Mouse (Mus musculus) left cerebral cortex, postnatal 36 days (tissue): ENCODE data around the gene Stk10. TPM values are rescaled to one million over a fixed set of nuclear protein-coding genes. Genes with fewer than 3 reads are reported as not detected.

Experiments
- DNase-seq, 2 experiments: peaks; one replicate each; pipeline ENCODE4 v3.0.0; 2021 to 2022; ENCODE audit warnings: low spot score in 2 of 2, mixed read lengths in 1 of 2
- intact Hi-C: fragments of 180-260 bp; cut with DNase I; formaldehyde crosslinking; loops from one replicate; pipeline ENCODE4 v1.15.1; 2025
- total RNA-seq, 2 experiments: library from RNA; stranded (reverse); gene quantifications; 2 replicates each; pipeline ENCODE4 v1.2.3; 2021

Stk10 gene
- total RNA-seq, 2 experiments from 2014 or later, result 6.7 to 8.7 TPM

DNA sequence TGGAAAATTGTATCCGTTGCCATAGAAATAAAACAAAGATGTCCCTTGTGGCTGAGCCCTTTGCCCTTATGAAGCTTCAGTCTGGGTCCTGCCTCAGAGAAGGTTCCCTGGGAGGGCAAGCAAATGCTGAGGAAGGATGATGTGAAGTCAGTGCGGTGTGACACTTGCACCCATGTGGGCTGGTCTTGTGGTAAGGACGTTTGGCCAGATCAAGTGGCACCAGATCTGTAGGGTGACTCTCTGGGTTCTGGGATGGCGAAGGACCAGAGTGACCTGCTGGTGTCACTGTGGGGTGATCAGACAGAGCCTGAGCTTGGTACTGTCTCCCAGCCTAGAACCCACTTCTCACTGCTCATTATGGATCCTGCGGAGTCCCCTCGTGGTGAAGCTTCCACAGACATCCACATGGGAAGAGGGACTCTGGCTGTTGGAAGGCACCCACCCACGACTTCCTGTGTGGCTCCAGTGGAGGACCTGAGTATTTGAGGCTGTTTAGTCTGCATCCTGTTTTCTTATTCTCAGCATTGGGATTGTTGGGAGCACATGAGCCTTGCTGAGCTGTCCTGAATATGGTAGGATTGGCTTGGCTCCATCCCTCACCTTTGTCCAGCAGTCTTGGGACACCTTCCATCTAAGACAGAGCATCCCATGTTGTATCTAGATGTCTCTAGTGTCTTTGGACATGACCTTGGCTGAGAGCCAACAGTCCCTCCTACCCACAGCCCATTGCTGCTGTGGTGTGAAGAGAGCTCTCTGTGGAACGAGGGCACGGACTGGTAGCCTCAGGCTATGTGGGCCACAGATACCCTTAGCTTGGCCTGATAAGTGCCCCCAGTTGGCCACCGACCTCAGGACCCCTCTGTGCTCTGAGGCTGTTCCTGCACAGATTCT is 28.6 kb downstream of the Stk10 start:
- no peak for DNase-seq
- intact Hi-C loops, result no loop called here

DNA sequence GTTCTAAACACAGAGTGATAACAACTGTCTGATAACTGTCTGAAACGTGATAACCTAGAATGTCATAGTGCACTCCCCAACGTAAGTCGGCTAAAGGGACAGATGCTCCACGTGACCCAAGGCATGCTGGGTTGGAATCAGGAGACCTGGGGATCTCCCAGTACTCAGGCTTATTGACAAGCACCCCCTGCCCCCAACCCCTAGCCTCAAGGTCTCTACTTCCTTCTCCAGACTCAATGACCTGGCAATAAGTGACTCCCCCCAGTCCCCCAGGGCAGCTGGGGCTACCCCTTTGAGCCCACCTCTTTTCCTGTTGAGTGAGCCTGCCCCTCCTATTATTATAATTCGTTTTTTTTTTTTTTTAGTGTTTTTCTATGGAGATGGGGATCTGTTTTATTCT is 29.6 kb downstream of the Stk10 start:
- DNase-seq, result no peak
- intact Hi-C loops, result no loop called here

DNA sequence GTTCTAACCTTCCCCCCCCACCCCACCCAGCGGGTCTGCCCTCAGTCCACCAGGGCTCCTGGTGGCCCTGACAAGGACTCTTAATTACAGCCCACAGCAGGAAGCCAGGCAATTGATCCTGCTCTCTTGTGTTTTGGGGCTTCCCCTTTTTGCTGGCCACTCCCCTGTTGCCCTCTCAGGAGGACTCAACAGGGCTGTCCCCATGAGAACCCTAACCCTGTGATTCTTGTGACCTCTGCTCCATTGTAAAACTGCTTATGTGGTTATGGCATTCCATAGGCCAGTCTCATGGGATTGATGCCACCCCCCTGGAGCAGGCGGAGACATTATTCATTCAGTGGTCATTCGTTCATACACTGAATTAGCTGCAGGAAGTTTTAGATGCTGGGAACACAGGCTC is 30.6 kb downstream of the Stk10 start:
- no peak for DNase-seq
- intact Hi-C loops, result no loop called here

DNA sequence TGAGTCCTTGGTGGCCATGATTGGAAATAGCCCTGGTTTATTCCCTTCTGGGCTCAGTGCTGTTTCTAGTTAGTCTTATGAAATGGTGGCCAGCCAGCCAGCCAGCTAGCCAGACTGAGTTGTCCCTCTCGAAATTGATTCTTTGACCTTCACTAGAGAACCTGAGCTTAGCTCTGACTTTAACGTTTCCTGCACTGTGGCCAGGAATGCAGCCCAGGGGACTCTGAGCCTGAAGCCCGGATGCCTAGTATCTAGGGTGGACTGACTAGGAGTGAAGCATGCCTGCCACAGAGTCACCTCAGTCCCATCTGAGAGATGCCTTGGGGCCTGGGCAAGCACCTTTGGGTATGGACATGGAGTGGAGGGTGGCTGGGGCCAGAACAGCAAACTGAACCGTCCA is 31.5 kb downstream of the Stk10 start:
- no peak for DNase-seq
- intact Hi-C loops, result no loop called here

DNA sequence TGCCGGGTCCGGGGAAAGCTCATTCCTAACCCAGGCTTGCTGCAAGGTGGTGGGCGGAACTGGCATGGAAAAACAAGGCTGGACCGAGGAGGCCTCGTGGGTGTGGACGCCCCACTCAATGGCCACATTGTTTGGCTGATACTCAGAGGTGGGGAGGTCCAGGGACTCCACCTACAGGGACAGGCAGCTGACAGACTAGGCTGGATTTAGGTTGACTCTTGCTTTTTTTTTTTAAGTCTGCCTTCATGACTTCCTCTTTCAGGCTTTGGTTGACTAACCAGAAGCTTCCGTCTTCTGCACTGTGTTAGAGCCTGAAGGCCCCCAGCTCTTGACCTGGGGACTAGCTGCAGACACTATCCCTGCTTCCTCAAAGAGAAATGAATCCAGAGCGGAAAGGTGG is 32.0 kb downstream of the Stk10 start:
- intact Hi-C loops, result no loop called here
- no peak for DNase-seq

DNA sequence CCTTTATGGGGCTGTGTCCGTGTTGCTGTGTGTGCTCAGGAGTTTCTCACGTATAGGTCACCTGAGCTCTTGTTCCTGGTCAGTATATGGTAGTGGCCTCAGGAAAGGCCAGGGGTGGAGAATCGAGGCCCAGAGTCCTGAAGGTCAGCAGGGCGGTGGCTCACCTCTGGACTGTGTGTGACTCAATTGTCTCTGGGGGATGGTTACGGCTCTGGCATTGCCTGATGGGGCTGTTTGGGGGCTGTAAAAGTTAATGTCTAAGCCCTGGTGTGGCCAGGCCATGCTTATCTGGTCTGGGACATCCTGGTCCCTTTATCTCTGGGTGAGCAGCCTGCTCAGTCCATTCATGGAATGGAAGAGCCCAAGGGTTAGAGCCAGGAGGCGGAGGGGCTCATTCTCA is 33.1 kb downstream of the Stk10 start:
- intact Hi-C loops, result no loop called here
- no peak for DNase-seq

DNA sequence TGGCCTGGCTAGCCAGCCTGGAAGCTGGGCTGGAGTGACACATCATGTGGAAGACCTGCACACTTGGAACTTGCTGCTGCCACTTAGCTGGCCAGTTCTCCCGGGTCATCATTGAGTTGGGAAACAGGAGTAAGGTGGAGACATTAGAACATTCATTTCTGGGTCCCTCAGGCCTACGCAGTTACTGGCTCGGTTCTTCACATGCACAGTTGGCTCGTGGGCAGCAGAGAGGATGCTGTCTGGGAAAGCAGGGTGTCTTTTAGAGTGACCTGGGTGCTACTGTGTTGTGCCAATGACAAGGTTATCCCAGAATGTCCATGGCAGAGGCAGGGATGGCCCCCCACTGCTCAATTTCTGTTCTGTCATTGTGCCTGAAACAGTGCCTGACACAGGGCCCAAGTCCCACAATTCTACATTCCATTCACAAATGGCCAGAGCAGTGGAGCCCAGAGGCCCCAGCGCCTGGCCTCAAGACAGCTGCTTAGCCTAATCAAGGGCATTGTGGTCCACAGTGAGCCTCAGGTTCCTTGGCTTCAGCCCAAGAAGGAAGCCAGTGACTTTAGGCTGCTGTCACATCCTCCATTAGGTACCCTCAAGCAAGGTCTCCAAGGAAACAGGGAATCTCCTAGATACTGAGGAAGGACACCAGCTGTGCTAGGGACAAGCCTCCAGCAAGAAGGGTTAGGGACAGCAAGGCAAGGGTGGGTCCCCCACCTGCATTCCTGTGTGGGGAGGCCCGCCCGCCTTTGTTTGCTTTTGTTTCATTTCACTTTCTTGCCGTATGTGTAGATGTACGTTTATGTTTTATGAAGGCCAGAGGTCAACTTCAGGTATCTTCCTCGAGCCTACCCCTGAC is 34.1 kb downstream of the Stk10 start:
- no peak for DNase-seq
- intact Hi-C loops, result no loop called here

DNA sequence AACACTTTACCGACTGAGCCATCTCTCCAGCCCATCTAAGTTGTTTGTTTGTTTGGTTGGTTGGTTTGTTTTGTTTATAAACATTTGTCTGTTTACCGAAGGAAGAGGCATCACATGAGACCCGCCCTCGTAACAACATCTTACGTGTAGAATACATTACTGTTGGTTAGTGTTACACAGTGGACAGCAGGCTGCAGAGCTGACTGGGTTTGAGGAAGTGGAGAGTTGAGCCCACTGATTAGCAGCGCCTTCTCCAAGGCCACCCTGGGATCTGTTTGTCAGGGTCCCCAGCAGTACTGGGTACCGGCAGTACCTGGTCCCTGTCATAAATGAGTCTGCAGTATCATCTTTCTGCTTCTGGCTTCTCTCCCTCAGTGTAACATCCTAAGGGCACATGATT is 35.0 kb downstream of the Stk10 start:
- intact Hi-C loops, result no loop called here

DNA sequence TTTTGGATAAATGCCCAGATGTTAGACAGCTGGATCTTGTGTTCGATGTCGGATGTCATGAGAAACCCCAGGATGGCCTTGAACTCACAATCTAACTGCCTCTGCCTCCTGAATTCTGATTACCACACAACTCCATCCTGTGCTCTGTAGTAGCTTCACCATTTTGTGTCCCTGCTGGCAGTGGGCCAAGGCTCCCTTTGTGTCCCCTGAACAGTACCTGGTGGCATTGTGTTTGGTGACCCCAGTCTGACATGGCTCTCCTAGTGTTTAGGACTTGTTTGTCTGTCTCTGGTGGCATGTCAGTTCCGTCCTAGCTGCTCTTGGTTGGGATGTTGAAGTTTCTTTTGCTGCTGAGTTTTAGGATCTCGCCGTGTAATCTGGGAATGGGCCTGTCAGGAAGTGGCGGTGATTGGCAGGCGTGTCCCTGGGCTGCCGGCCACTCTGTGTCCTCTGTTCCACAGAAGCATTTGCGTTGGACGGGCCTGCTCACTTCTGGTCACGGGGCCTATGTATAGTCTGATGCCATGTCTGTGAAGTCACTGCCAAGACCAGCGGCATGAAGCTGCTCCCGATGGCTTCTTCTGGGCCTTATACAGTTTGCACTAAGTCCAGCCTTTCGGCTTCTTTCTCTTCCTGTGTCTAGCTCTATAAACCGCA is 35.7 kb downstream of the Stk10 start:
- DNase-seq, result no peak
- intact Hi-C loops, result no loop called here

More for the DNA sequence above, 35.0 kb downstream of the Stk10 start:
- DNase-seq, result no peak

DNA sequence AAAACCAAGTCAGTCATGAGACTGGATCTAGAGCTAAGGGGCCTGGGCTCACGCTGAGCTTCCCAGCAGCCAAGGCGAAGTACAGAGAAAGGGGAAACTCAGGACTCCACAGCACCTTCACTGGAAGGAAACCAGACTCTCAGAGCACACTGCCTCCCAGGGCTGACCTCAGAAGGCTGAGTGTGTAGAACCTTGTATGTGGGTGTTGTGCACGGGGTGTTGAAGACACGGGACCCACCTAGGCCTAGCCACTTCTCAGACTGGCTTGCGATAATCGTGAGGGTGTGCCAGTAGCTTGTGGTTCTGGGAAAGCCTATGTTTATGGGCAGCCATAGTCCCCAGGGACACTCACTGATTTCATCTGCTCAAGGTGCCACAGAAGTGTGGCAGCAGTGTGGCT is 38.0 kb downstream of the Stk10 start:
- intact Hi-C loops, result no loop called here
- DNase-seq, result no peak

DNA sequence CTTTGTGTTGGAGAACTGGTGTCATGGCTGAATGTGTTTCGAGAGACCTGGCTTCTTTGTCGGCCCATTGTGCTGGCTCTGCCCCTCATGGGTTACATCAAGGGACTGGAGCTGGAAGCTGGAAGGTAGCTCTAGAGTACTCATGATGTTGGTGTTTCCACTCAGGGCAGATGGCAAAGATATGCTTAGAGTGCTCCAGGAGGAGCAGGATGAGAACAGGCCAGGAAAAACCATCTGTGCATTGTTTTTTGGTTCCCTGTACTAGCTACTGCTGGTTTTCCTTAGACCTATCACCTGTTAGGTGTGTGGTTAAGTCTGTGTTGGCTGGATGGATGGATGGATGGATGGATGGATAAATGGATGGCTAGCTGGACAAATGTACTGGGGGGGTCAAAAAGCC is 40.6 kb downstream of the Stk10 start:
- intact Hi-C loops, result no loop called here

DNA sequence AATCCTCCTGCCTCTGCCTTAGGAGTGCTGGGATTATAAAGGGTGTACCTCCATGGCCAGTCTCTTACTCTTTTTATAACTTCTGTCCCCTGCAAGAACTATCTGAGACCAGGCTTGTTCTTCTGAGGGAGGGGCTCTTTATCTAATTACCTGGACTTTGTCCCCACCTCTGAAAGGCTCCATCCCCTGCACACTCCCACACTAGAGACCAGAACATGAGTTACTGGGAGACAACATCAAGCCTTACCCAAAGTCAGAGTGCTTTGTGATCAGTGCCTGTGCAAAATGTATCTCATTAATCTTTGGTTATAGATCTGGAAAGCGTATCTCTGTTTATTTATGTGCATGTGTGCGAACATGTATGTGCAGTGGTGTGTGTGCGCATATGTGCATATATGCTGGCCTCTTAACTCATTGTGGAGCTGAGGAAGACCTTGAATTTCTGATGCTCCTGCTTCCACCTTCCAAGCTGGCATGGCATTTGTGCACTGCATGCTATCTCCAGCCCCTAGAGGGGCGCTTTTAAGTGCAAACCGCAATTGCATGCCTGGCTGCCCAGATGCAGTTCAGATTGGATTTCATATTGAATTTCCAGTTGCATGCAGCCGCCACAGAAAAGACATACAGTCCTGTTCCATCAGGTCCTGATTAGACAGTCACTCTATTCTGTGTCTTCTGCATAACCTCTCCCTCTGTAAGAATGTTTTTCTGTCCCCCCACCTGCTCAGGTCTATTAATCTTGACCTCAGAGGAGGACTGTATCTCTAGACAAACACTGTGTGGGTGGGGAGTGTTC is 43.1 kb downstream of the Stk10 start:
- no peak for DNase-seq
- intact Hi-C loops, result no loop called here

More for the DNA sequence above, 40.6 kb downstream of the Stk10 start:
- DNase-seq, result no peak

DNA sequence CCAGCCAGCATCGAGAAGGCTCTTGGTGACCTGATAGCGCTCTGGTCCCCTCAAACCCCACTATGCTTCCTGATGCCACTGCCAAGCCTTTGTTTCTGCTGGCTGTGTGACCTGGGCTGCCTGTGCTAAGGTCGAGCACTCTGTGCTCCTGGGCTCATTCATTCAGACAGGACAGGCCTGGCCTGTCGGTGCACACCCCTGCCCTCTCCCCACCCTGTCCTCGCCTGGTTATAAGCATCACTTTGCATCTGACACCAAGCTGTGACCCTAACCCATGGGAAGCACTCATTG is 43.6 kb downstream of the Stk10 start:
- DNase-seq, result no peak
- intact Hi-C loops, result no loop called here

DNA sequence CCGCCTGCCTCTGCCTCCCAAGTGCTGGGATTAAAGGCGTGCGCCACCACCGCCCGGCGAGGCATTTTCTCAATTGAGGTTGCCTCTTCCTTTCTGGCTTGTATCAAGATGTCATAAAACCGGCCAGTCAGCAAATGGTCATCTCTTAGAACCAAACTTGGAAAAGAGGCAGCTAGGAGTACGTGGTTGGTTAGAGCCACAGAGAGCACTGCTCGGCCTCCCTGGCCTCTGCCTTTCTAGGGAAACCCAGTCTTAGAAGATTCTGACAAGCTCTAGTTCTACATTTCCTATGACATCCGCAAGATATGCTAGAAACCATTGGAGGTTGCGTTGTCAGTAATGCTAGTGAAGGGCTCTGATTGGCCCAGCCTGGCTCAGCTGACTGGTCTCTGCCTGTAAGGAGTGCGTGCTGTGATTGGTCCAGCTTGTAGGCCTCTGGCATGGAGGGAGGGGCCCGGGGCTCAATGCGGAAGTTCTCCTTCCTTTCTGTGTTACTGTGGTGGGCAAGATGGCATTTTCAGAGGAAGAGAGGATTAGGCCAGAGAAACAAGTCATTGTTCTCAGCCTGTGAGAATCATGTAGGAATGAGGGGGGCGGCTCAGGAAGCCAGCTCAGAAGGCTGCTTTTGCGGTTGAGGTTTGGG is 47.3 kb downstream of the Stk10 start:
- no peak for DNase-seq
- intact Hi-C loops, result loop anchor here (10.0 kb wide), 1 partner anchor 236 kb away; the partner anchor contains the start of gene Sh3pxd2b

DNA sequence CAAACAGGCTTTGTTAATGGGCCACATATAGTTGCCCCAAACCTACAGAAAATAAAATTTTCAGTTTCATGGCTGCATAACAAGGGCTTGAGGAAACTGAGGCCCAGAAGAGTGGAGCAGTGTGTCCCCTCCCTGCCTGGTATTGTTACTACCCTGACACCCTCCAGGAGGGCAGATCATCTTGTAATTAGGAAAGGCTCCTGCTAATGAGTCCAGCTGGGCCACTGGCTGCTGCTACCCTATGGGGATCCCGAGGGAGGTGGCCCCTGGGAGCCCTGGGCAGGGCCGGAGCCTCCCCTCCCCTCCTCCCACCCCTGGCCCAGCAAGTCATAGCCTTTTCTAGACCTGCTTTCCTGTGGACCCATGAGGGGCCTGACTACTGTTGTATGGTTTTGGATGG is 47.9 kb downstream of the Stk10 start:
- DNase-seq, result no peak
- intact Hi-C loops, result loop anchor here (10.0 kb wide), 1 partner anchor 236 kb away; the partner anchor contains the start of gene Sh3pxd2b

DNA sequence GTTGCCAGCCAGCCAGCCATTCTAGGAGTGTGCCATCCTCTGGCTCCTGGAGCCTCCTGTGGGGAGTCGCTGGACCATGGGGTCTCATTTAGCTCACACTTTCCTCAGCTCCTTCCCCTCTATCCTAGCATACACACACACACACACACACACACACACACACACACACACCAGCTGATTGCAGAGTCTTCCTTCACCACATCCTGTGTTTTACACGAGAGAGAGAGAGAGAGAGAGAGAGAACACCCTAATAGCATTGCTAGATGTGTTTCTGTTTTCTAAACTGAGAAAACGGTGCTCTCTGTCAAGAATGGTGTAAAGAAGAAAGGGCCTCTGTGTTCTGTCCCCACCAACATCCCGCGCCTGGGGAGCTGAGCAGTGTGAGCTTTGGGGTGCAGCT is 49.7 kb downstream of the Stk10 start:
- intact Hi-C loops, result loop anchor here (10.0 kb wide), 1 partner anchor 238 kb away; the partner anchor contains the start of gene Sh3pxd2b
- no peak for DNase-seq

DNA sequence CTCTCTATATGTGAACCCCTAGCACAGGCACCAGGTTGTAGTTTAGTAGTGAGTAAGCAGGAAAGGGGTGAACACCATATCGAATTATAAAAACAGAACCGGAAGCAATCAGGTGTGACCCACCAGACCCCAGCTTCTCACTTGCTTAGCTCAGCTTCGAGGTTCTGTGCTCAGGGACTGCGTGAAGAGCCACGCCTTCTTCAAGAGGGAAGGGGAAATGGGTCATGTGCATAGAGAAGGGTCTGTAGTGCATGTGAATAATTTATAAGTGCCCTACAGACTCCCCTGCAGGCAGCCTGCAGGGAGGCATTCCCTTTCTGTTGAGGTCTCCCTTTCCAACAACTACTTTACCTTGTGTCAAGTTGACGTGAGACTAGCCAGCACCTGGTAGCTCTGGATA is 52.9 kb downstream of the Stk10 start:
- DNase-seq, result no peak
- intact Hi-C loops, result loop anchor here (10.0 kb wide), 1 partner anchor 241 kb away; the partner anchor contains the start of gene Sh3pxd2b

DNA sequence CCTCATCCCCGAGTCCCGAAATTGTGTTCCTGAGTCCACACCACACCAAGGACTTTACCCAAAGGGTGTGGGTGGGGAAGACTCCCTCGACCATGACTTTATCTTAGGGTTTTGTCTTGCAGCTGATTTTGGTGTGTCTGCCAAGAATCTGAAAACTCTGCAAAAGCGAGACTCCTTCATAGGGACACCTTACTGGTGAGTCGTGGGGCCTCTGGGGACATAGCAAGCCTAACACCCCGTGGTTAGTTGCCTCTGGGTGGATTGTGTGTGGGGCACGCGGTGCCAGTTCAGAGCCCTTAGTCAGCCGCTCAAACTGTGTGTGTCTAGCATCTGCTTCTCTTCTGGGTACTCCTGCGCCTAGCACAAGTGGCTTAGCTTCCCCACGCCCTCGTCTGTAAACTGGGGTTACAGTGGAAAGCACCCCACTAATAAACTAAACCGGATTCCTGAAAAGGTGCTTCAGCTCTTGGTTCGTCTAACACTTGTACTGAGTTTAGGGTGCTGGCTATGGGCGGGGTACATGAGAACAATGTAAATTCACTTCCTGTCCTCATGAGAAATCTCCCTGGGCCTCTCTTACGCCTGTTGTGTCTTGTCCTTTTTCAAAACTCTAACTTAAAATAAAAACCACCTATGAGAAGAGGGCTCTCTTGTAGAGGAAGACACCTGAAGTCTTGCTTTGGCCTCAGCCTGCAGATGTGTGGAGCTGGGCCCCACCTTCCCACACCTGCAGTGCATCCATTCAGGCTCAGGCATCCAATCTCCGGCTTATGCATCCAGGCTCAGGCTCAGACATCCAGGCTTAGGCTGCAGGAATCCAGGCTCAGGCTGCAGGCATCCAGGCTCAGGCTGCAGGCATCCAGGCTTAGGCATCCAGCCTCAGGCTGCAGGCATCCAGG is 54.3 kb downstream of the Stk10 start:
- intact Hi-C loops, result loop anchor here (1.0 to 10.0 kb wide), 3 partner anchors 55 to 243 kb away; partner anchors contain the start of genes Efcab9 and Sh3pxd2b
- DNase-seq, result no peak
